Mouse (Mus musculus) thymus, adult 2 months (tissue): ENCODE measurements at regions not wholly inside any gene's neighbourhood (a gene's known extent, or its start where the extent isn't known, plus 50 kb on each side); places are given as distances from the start of the nearest gene placed in this dataset.

Experiments used
- CTCF ChIP-seq: fragments of 200-500 bp; IDR thresholded peaks from 2 replicates; pipeline ENCODE4 v1.5.1; 2012; ENCODE audit warnings: mild to moderate bottlenecking, control low read depth, low read length, moderate library complexity, borderline replicate concordance; ENCODE audit not compliant: control insufficient read depth, poor library complexity, insufficient read depth; ENCODE audit errors: extremely low read depth
- POLR2A ChIP-seq: fragments of 200-500 bp; IDR thresholded peaks from 2 replicates; pipeline ENCODE4 v1.6.1; 2012; ENCODE audit warnings: mild to moderate bottlenecking, low read length, control low read depth, moderate library complexity; ENCODE audit not compliant: control insufficient read depth, poor library complexity, insufficient read depth; ENCODE audit errors: extremely low read depth

GRCm38 (mm10) chr16:51334972-51335371 lies 696.1 kb upstream of the Cblb start:
- no peak for TF ChIP-seq POLR2A
- TF ChIP-seq CTCF = no peak
